Comparison of ENCODE assay signal across 8 mouse cellular contexts in genomic region chr8:105305211-105306145, GRCm38 (mm10). TPM values are rescaled to one million over a fixed set of nuclear protein-coding genes. Genes with fewer than 3 reads are reported as not detected.
DNase-seq lines count a peak whose midpoint lies in the region; ATAC-seq and TF ChIP-seq lines count a peak whose summit lies in the region.

Gene Elmo3 (plus strand): TSS chr8:105305601.

- intact Hi-C loops in gastrocnemius, adult 2 months (cut with DNase I): no loop called here
- intact Hi-C loops in gastrocnemius, postnatal 36 days (cut with DNase I): no loop called here
- intact Hi-C loops in left cerebral cortex, postnatal 4 days (cut with DNase I): no loop called here

- WGBS in hindbrain, embryonic 12.5 days: 8% methylated on average over 27 of the region's 30 CpGs
- WGBS in stomach, embryonic 15.5 days: 5% methylated on average over 29 of the region's 30 CpGs

- no peaks in the 10 kb centered on the region for H3K27me3 ChIP-seq in hindbrain, embryonic 12.5 days
- H3K27me3 ChIP-seq in stomach, embryonic 15.5 days (replicated peaks): no peaks in the 10 kb centered on the region

- H3K4me2 ChIP-seq in hindbrain, embryonic 12.5 days (replicated peaks): peak within 1 kb of the TSS; percentile 51
- peak within 1 kb of the TSS; percentile 74 for H3K4me2 ChIP-seq in stomach, embryonic 15.5 days

- peaks cover 75% of the 10 kb centered on the region for H3K36me3 ChIP-seq in hindbrain, embryonic 12.5 days
- peaks cover 31% of the 10 kb centered on the region for H3K36me3 ChIP-seq in stomach, embryonic 15.5 days

- H3K4me1 ChIP-seq in embryonic fibroblast, embryonic 13.5 days (ENCODE audit: control insufficient read depth, insufficient read depth, low read length): peaks cover 10% of the 10 kb centered on the region
- H3K4me1 ChIP-seq in hindbrain, embryonic 12.5 days: peaks cover 13% of the 10 kb centered on the region
- H3K4me1 ChIP-seq in stomach, embryonic 15.5 days: peaks cover 17% of the 10 kb centered on the region

- peak within 1 kb of the TSS; percentile 51 for H3K9ac ChIP-seq in hindbrain, embryonic 12.5 days
- peak within 1 kb of the TSS; percentile 10; the same call in 1 of the 2 replicates for H3K9ac ChIP-seq in stomach, embryonic 15.5 days

- peak; percentile 2; the same call in 1 of the 2 replicates for TF ChIP-seq CTCF in gastrocnemius, adult 2 months (IDR thresholded peaks at IDR 0.05)
- TF ChIP-seq CTCF in embryonic fibroblast, embryonic 13.5 days (IDR thresholded peaks at IDR 0.05; ENCODE audit: borderline replicate concordance, insufficient read depth, low read length): no peak

- peak; percentile 56 for ATAC-seq in hindbrain, embryonic 12.5 days (ENCODE audit: low FRiP score)
- ATAC-seq in megakaryocyte progenitor cell, adult 5-6 weeks (replicated peaks; ENCODE audit: poor library complexity): peak; percentile 45
- peak; percentile 93 for ATAC-seq in stomach, embryonic 15.5 days (ENCODE audit: insufficient read depth, low FRiP score, low read depth)

- DNase-seq in gastrocnemius, adult 2 months: peak; percentile 62
- no peak for DNase-seq in gastrocnemius, postnatal 36 days
- peak; percentile 69 to 81 for DNase-seq in adrenal gland, postnatal 36 days
- peak; percentile 65 for DNase-seq in left cerebral cortex, postnatal 4 days

- peak within 1 kb of the TSS; percentile 70 for H3K4me3 ChIP-seq in gastrocnemius, adult 2 months
- no peak within 1 kb of the TSS for H3K4me3 ChIP-seq in embryonic fibroblast, embryonic 13.5 days (ENCODE audit: insufficient read depth, low read length)
- peak within 1 kb of the TSS; percentile 18 for H3K4me3 ChIP-seq in hindbrain, embryonic 12.5 days
- H3K4me3 ChIP-seq in stomach, embryonic 15.5 days (replicated peaks): peak within 1 kb of the TSS; percentile 43

- H3K27ac ChIP-seq in gastrocnemius, adult 2 months: peak within 1 kb of the TSS; percentile 78
- H3K27ac ChIP-seq in embryonic fibroblast, embryonic 13.5 days (ENCODE audit: insufficient read depth, low read length): peak within 1 kb of the TSS; percentile 14; the same call in 1 of the 2 replicates
- peak within 1 kb of the TSS; percentile 37; the same call in 1 of the 2 replicates for H3K27ac ChIP-seq in hindbrain, embryonic 12.5 days
- H3K27ac ChIP-seq in stomach, embryonic 15.5 days: peak within 1 kb of the TSS; percentile 89

- peak; percentile 30; the same call in 1 of the 2 replicates for TF ChIP-seq POLR2A in embryonic fibroblast, embryonic 13.5 days (IDR thresholded peaks at IDR 0.05; ENCODE audit: low read depth, low read length)

- H3K9me3 ChIP-seq in hindbrain, embryonic 12.5 days (replicated peaks): no peaks in the 10 kb centered on the region
- H3K9me3 ChIP-seq in stomach, embryonic 15.5 days: no peaks in the 10 kb centered on the region

RNA-seq across cellular contexts. Expression of gene Elmo3, which starts in this region (rescaled TPM):
- total RNA-seq in gastrocnemius, adult 2 months (2021): 1 to 10 TPM; 1.2 to 1.6 TPM
- total RNA-seq in gastrocnemius, postnatal 36 days (2021): under 1 TPM; 0.66 to 0.94 TPM
- 1 to 10 TPM; 3.7 to 7.8 TPM for total RNA-seq in adrenal gland, postnatal 36 days (2021)
- polyA plus RNA-seq in embryonic fibroblast, embryonic 13.5 days (2011; ENCODE audit: insufficient read length, low read depth, missing spikeins): 1.6 and 2.5 TPM in 2 replicates
- polyA plus RNA-seq in hindbrain, embryonic 12.5 days (2016; fragmentation: Nextera tagmentation; extraction: Ambion mirVana): 2.7 and 3.2 TPM in 2 replicates
- 1 to 10 TPM in 1 of 2 experiments, under 1 TPM in 1; 0.85 to 1.1 TPM for total RNA-seq in left cerebral cortex, postnatal 4 days (2021)
- 0.49 and 0.71 TPM in 2 replicates for total RNA-seq in megakaryocyte progenitor cell, adult 5-6 weeks (2015)
- total RNA-seq in megakaryocyte progenitor cell, adult 5-6 weeks (2017): 0.33 and 0.88 TPM in 2 replicates
- polyA plus RNA-seq in stomach, embryonic 15.5 days (2015; fragmentation: Nextera tagmentation; extraction: Ambion mirVana): 15.9 and 17.1 TPM in 2 replicates

Comparison
In these comparisons a context has a peak if more than half of its experiments do, and no peak if none do; other contexts are left out.
1. DNase-seq: peak in gastrocnemius, adult 2 months (single experiment), adrenal gland, postnatal 36 days (2 of 2) and left cerebral cortex, postnatal 4 days (single experiment); none in gastrocnemius, postnatal 36 days (0 of 2).
2. Peak in ATAC-seq in megakaryocyte progenitor cell, adult 5-6 weeks; RNA of the gene not detected or under 1 TPM.
3. H3K27ac ChIP-seq: peak in every context shown above with its lines; median percentile 89 in stomach, embryonic 15.5 days; 78 in gastrocnemius, adult 2 months; 37 in hindbrain, embryonic 12.5 days; 14 in embryonic fibroblast, embryonic 13.5 days.
4. Peak in every context shown above with its lines, with median percentiles within 50 percentile points of each other: ATAC-seq.